Mouse (Mus musculus) cerebellum, adult 2 months (tissue): ENCODE results near the gene Prpf19. TPM values are rescaled to one million over a fixed set of nuclear protein-coding genes. Genes with fewer than 3 reads are reported as not detected.
A peak's percentile ranks its signal among the peaks of the same experiment; 100 is the strongest.

Source experiments
- DNase-seq, 2 experiments: peaks; one replicate each; pipeline ENCODE4 v3.0.0; 2021
- H3K27ac ChIP-seq: fragments of 200-500 bp; 2 replicates; pipeline ENCODE4 v1.5.1; 2012; ENCODE audit warnings: low read length, control low read depth, inconsistent platforms; ENCODE audit not compliant: insufficient read depth
- H3K27me3 ChIP-seq: fragments of 200-500 bp; 2 replicates; pipeline ENCODE4 v1.6.1; 2012; ENCODE audit warnings: inconsistent platforms, mild to moderate bottlenecking, low read length, moderate library complexity; ENCODE audit not compliant: control insufficient read depth, insufficient read depth
- H3K4me1 ChIP-seq: fragments of 200-500 bp; 2 replicates; pipeline ENCODE4 v1.6.1; 2011; ENCODE audit warnings: low read length; ENCODE audit not compliant: control insufficient read depth, insufficient read depth
- H3K4me3 ChIP-seq: fragments of 200-500 bp; replicated peaks from 2 replicates; pipeline ENCODE3; 2011; ENCODE audit warnings: mild to moderate bottlenecking, low read depth, low read length, control low read depth; ENCODE audit not compliant: insufficient read depth
- CTCF ChIP-seq: fragments of 200-500 bp; IDR thresholded peaks from 2 replicates; pipeline ENCODE4 v1.5.1; 2011; ENCODE audit warnings: low read depth, mild to moderate bottlenecking, control low read depth, low read length, moderate library complexity, borderline replicate concordance; ENCODE audit not compliant: insufficient read depth
- POLR2A ChIP-seq: fragments of 200-500 bp; IDR thresholded peaks from 2 replicates; pipeline ENCODE4 v1.6.1; 2011; ENCODE audit warnings: low read length, control low read depth, borderline replicate concordance; ENCODE audit not compliant: insufficient read depth
- WGBS: fragments of 180-500 bp; shearing (Covaris S2); methylation state at CpG from one replicate; pipeline ENCODE4 v1.1.7; 2018; 5-methylcytosine and 5-hydroxymethylcytosine counted together
- polyA plus RNA-seq: library from polyadenylated mRNA; depleted of rRNA; stranded (reverse); fragments of >200 nt; gene quantifications from 2 replicates; pipeline ENCODE4 v1.2.3, GENCODE M21; 2012; rRNA removed

The Prpf19 gene
- 278 and 288 TPM in 2 replicates for polyA plus RNA-seq

DNA sequence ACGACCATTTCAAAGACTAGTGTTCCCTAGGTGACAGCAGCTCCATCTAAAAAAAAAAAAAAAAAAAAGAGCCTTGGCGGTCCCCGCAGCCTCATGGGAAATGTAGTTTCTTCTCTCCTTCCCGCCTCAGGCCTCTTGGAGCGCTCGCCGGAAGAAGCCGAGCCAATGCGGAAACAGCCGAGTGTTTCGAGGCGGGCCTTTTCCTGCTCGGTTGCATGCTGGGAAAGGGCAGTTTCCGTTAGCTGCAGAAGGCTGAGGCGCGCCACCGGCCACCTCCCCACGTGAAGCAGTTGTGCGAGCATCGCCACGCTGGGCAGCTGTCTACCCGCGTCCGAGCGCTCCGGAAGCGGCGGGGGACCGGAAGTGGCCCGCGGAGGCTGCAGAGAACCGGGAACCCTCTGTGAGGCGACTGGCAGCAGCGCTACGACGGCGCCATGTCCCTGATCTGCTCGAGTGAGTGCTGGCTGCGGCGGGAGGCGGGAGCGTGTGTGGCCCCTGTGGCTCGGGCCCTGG, at the start of gene Prpf19:
Prpf19 (plus strand) TSS at position 216 of the 513 bp plus-strand sequence.
- under 1% methylated on average over 43 of the region's 43 CpGs for WGBS

DNA sequence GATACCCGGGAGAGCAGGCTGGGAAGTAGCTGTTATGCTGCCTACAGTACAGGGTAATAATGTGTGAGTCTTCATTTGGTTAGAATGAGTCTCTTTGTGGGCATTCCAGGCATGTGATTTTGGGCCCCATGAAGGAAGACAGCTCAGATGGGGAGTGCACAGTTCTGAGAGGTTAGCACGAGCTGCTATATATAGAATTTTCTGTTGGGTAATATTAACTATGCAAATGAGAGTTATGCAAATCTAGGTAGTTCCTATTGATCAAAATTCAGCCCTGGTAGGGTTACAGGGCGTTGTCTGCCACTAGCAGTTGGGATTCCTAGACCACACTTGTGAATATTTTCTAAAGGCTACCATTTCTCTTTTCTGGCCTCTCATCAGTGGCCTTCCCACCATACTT, 49.6 kb upstream of the Prpf19 start:
- H3K27me3 ChIP-seq: no peaks in the 10 kb centered on the region
- WGBS: 89% methylated on average over 3 of the region's 3 CpGs
- H3K27ac ChIP-seq: no peak overlapping the region
- H3K4me1 ChIP-seq: peaks cover 3% of the 10 kb centered on the region
- no peak for TF ChIP-seq POLR2A
- no peak for TF ChIP-seq CTCF
- no peak for DNase-seq
- H3K4me3 ChIP-seq: no peak overlapping the region

More for the DNA sequence above, at the start of gene Prpf19:
- Histone ChIP-seq H3K4me3 (peak within 1 kb of the TSS; percentile 76), H3K27ac (peak within 1 kb of the TSS; percentile 22; the same call in 1 of the 2 replicates), H3K27me3 (no peaks in the 10 kb centered on the region), H3K4me1 (peaks cover 5% of the 10 kb centered on the region; the same call in 1 of the 2 replicates)
- DNase-seq: peak; percentile 98 to 99
- peak; percentile 87 for TF ChIP-seq POLR2A
- no peak for TF ChIP-seq CTCF

DNA sequence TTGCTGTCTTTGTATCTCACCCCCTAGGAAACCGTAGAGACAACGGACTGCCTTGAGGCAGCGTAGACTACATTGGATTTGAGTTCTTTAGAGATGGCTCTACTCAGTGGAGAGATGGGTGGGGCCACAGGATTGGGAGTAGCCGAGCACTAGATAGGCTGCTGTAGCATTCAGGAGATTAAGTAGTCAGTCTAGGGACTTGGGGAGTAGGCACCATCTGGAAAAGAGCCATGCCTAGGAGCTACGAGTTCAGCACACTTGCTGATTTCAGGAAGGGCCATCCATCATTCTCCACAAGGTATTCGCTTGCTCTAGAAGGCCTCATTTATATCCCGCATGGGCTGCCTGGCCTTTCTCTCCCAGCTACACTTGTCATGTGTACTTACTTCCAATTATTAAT, 48.9 kb upstream of the Prpf19 start:
- Histone ChIP-seq H3K4me3 (no peak overlapping the region), H3K27ac (no peak overlapping the region), H3K4me1 (peaks cover 3% of the 10 kb centered on the region), H3K27me3 (no peaks in the 10 kb centered on the region)
- TF ChIP-seq CTCF: no peak
- no peak for TF ChIP-seq POLR2A
- DNase-seq: no peak
- WGBS: 86% methylated on average over 7 of the region's 7 CpGs

DNA sequence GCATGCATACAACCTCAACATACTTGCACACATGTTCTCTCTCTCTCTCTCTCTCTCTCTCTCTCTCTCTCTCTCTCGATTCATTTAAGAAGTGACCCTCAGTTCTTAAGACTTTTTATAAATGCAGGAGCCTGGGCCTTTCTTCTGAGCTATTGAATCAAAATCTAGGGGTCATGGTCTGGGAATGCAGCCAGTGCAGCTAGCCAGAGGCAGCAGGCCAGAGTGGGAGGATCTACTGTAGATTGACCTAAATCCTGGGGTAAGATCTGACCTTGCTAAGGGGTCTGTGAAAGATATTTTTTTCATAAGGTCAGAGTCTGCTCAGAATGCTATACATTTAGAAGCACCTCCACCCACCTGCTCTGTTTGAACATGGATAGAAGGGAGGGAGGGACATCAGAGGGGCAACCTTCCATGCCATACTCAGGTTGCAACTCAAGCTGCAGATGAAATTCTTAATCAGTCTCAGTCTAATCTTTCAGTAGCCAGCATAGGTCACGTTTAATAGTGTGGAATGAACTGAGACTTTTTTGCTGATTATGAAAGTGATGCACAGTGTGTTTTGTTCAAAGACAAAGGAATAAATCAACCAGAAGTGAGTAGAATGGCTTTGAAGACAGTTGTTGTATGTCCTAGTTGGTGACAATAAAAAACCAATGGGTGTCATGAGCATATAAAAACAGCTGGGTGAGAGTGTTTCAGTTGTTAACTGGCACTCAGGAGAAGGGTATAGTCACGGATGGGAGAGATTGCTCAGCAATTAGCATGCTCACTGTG, 47.5 kb upstream of the Prpf19 start:
- WGBS: 24% methylated on average over 3 of the region's 3 CpGs
- peak in 1 of 2 experiments; percentile 49 for DNase-seq
- Histone ChIP-seq H3K27ac (no peak overlapping the region), H3K4me3 (no peak overlapping the region), H3K4me1 (peaks cover 3% of the 10 kb centered on the region), H3K27me3 (no peaks in the 10 kb centered on the region)
- TF ChIP-seq CTCF (no peak), POLR2A (no peak)

DNA sequence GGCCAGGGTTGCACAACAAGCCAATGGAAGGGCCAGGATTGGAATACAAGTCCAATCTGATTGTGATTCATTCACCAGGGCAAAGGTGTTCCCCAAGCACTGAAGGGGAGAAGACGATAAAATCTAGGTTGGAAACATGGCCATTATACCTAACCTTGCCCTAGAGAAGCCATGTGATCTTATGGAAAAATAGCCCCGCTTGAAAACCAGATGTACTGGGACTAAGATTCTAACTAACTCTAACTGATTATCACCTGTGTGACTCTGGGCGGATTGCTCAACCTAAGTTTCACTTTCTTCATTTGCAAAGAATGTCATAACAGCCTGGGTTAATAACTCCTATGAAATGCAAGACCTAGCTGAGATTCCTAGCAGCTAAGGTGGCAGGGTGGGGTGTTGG, 39.6 kb upstream of the Prpf19 start:
- 88% methylated on average over 3 of the region's 3 CpGs for WGBS
- Histone ChIP-seq H3K27me3 (no peaks in the 10 kb centered on the region), H3K4me1 (peaks cover 14% of the 10 kb centered on the region), H3K27ac (no peak overlapping the region), H3K4me3 (no peak overlapping the region)
- DNase-seq: no peak
- TF ChIP-seq CTCF (no peak), POLR2A (no peak)

DNA sequence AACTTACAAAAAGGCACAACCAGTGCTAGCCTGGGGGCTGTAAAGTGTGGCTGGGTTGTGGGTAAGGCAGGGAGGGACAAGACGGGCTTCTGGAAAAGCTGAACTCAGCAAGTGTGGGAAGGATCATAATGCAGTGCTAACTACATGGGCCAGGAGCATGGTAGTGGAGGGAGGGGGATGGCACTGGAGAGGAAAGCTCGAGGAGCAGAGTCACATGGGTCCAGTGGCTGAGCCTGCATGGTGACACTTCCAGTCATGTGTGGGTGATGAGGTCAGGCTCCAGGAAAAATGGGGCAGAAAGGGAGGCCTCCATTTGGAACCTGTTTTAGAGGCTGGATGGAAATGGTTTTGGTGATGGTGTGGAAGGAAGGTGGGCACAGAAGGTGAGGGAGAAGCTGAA, 38.5 kb upstream of the Prpf19 start:
- Histone ChIP-seq H3K27ac (no peak overlapping the region; the same call in 1 of the 2 replicates), H3K4me1 (peaks cover 18% of the 10 kb centered on the region), H3K4me3 (no peak overlapping the region), H3K27me3 (no peaks in the 10 kb centered on the region)
- DNase-seq: no peak
- TF ChIP-seq CTCF (no peak), POLR2A (no peak; the same call in 1 of the 2 replicates)
- WGBS: 35% methylated on average over 2 of the region's 2 CpGs

DNA sequence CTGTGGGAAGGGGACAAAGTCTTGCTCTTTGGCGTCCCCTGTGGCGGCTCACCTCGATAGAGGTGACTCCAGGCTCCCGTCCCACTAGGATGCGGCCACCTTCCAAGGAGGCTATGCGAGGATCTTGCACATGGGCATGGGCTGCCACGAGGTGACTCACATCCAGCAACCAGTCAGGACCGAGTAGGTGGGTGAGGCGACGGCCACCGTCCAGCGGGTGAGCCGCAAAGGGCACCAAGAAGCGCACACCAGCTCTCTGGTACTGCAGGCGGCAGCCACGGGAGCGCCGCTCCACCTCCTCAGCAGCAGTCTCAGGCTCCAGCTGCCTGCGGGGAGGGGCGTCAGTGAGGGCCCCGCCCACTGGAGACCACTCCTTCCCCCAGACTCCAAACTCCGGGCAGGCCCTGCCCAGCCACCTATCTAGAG, 34.9 kb upstream of the Prpf19 start:
- H3K4me3 ChIP-seq: no peak overlapping the region
- peaks cover 33% of the 10 kb centered on the region for H3K4me1 ChIP-seq
- no peak for TF ChIP-seq POLR2A
- TF ChIP-seq CTCF: peak; percentile 35; the same call in 1 of the 2 replicates
- H3K27me3 ChIP-seq: no peaks in the 10 kb centered on the region
- DNase-seq: peak; percentile 43 to 55
- WGBS: 21% methylated on average over 22 of the region's 22 CpGs
- H3K27ac ChIP-seq: no peak overlapping the region

DNA sequence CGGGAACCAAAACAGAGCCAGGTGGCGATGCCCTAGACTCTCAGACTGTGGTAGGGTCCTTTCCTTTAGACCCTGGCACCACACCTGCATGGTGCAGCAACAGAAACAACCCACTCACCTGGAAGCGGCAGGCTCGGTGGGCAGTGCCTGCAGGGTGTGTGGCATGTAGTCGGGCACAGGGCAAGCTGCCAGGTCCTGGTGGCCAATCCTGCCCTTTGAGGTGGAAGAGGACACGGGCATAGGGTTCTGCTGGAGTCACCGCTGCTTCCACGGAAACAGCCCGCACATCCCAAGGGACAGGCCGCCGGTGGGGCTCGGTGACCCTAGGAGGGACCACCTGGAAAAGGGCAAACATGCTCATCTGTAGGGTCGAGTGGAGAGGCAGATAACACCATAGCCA, 28.7 kb upstream of the Prpf19 start:
- peak; percentile 76 to 77 for DNase-seq
- Histone ChIP-seq H3K27me3 (no peaks in the 10 kb centered on the region), H3K27ac (peak overlapping the region; percentile 72), H3K4me3 (peak overlapping the region; percentile 99), H3K4me1 (peaks cover 34% of the 10 kb centered on the region)
- WGBS: 15% methylated on average over 13 of the region's 13 CpGs
- TF ChIP-seq POLR2A: no peak
- no peak for TF ChIP-seq CTCF
